Mouse (Mus musculus) left cerebral cortex, adult 2 months (tissue): Measurements from ENCODE around the gene Strn. TPM values are rescaled to one million over a fixed set of nuclear protein-coding genes. Genes with fewer than 3 reads are reported as not detected.

Experiments
- DNase-seq, 2 experiments: peaks; one replicate each; pipeline ENCODE4 v3.0.0; 2021 to 2022; ENCODE audit warnings: low spot score in 2 of 2, mixed read lengths in 1 of 2; ENCODE audit errors: extremely low spot score in 1 of 2
- H3K27ac ChIP-seq: fragments of 200-600 bp; 2 replicates; pipeline ENCODE4 v1.8.1; 2022
- H3K4me3 ChIP-seq: fragments of 200-600 bp; 2 replicates; pipeline ENCODE4 v1.8.1; 2022
- CTCF ChIP-seq: fragments of 200-600 bp; IDR thresholded peaks from 2 replicates; pipeline ENCODE4 v1.8.1; 2022; ENCODE audit warnings: antibody characterized with exemption, mild to moderate bottlenecking, moderate library complexity
- intact Hi-C: fragments of 180-260 bp; cut with DNase I; formaldehyde crosslinking; loops from one replicate; pipeline ENCODE4 v1.15.1; 2025
- total RNA-seq, 2 experiments: library from RNA; stranded (reverse); gene quantifications; 2 replicates each; pipeline ENCODE4 v1.2.3; 2021

Gene Strn
- total RNA-seq, 2 experiments from 2014 or later = 58.1 to 65.7 TPM

- H3K27ac ChIP-seq = no peak overlapping the region
- intact Hi-C loops = no loop called here
- TF ChIP-seq CTCF = no peak
Measured at GRCm38 (mm10) chr17:78608716-78609115, 128.3 kb downstream of the Strn start.

GRCm38 (mm10) chr17:78608135-78608670 lies 128.8 kb downstream of the Strn start:
- H3K4me3 ChIP-seq = no peak overlapping the region
- no peak for TF ChIP-seq CTCF
- H3K27ac ChIP-seq = no peak overlapping the region
- no peak for DNase-seq
- intact Hi-C loops = no loop called here

More at GRCm38 (mm10) chr17:78608716-78609115, 128.3 kb downstream of the Strn start:
- no peak overlapping the region for H3K4me3 ChIP-seq
- DNase-seq = no peak

GRCm38 (mm10) chr17:78604431-78604830 lies 132.6 kb downstream of the Strn start:
- peak; percentile 41 to 51 for DNase-seq
- H3K4me3 ChIP-seq = no peak overlapping the region
- intact Hi-C loops = loop anchor here (5.0 kb wide), 2 partner anchors 147 to 402 kb away; partner anchors contain the start of gene Crim1
- no peak overlapping the region for H3K27ac ChIP-seq
- TF ChIP-seq CTCF = peak; percentile 79

GRCm38 (mm10) chr17:78603872-78604271 lies 133.1 kb downstream of the Strn start:
- no peak overlapping the region for H3K27ac ChIP-seq

GRCm38 (mm10) chr17:78602316-78602715 lies 134.7 kb downstream of the Strn start:
- Histone ChIP-seq H3K4me3 (no peak overlapping the region), H3K27ac (no peak overlapping the region)
- no peak for TF ChIP-seq CTCF
- intact Hi-C loops = loop anchor here (5.0 kb wide), 2 partner anchors 145 to 400 kb away; partner anchors contain the start of gene Crim1
- no peak for DNase-seq

More at GRCm38 (mm10) chr17:78603872-78604271, 133.1 kb downstream of the Strn start:
- H3K4me3 ChIP-seq = 0 out of 2 replicates have a peak overlapping the region, but pooled peaks have one; percentile 14
- intact Hi-C loops = loop anchor here (5.0 kb wide), 2 partner anchors 147 to 402 kb away; partner anchors contain the start of gene Crim1
- DNase-seq = peak; percentile 76 to 82
- peak; percentile 89 for TF ChIP-seq CTCF

- no peak for TF ChIP-seq CTCF
- no peak for DNase-seq
- H3K27ac ChIP-seq = no peak overlapping the region
- no peak overlapping the region for H3K4me3 ChIP-seq
- intact Hi-C loops = loop anchor here (5.0 kb wide), 2 partner anchors 144 to 399 kb away; partner anchors contain the start of gene Crim1
Measured at GRCm38 (mm10) chr17:78601601-78602000, 135.4 kb downstream of the Strn start.

- H3K4me3 ChIP-seq = no peak overlapping the region
- no peak overlapping the region for H3K27ac ChIP-seq
- no peak for DNase-seq
- intact Hi-C loops = loop anchor here (5.0 kb wide), 2 partner anchors 144 to 399 kb away; partner anchors contain the start of gene Crim1
- no peak for TF ChIP-seq CTCF
Measured at GRCm38 (mm10) chr17:78601042-78601441, 136.0 kb downstream of the Strn start.

Other genes starting within 250 kb of the Strn start
- gene Vit, start 229.1 kb downstream of the Strn start, total RNA-seq = 1 to 10 TPM in 1 of 2 experiments, under 1 TPM in 1; 0.91 to 1.7 TPM
- gene Heatr5b, start 98.2 kb upstream of the Strn start, total RNA-seq = 10 to 100 TPM; 56.7 to 59.8 TPM
- gene Gpatch11, start 98.4 kb upstream of the Strn start, total RNA-seq = 10 to 100 TPM; 38.6 to 42.8 TPM
- gene Eif2ak2, start 145.4 kb upstream of the Strn start, total RNA-seq = 1 to 10 TPM; 4.6 to 5.5 TPM
- under 1 TPM in 1 of 2 experiments, not detected in 1; 0.79 TPM for gene Sult6b1, start 169.8 kb upstream of the Strn start, total RNA-seq
- gene Cebpzos, start 179.3 kb upstream of the Strn start, total RNA-seq = 10 to 100 TPM; 25.3 to 28.9 TPM
- 10 to 100 TPM; 32.9 to 34.0 TPM for gene Cebpz, start 199.9 kb upstream of the Strn start, total RNA-seq
- gene Ndufaf7, start 199.9 kb upstream of the Strn start, total RNA-seq = 10 to 100 TPM; 56.2 to 60.6 TPM